Mouse (Mus musculus): ENCODE measurements around the gene Hoxa5. TPM values are rescaled to one million over a fixed set of nuclear protein-coding genes. Genes with fewer than 3 reads are reported as not detected.

The Hoxa5 gene
- total and polyA plus RNA-seq, 3 experiments = 0.83 to 4.1 (median 1.5) TPM

DNA sequence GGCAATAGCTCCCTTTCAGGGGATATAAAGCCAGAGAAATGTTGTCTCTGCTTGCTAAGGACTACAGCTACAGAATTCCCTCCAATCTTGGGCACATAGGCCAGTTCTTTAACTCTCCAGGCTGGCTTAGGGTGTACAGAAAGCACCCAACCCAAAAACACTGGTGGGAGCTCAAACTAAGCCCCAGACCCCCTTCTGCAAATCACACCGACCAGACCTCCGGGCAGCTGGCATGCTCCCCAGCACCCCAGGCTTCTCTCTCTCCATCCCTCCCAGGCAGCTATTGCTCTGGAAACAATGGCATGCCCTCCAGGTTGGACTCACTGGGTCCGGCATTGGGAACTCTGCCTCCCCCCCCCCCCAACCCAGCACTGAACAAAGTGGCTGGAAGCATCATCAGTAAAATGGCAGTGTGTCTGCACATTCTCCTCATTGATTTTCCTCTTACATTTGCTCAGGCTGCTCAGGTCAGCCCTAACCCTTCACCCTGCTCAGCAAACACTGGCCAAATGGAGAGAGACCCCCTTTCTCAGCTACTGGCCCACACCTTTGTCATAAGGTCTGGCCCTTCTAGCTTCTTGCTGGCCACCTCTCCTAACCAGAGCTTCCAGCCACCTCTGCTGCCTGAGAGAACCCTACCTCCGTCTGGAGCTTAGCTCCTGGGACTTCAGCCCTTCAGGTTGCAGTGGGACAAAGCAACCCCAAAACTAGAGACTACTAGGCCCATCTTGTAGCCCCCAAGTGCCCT, 25.3 kb downstream of the Hoxa5 start:
- Histone ChIP-seq H3K27me3 (replicated peaks) (no peaks in the 10 kb centered on the region), H3K9me3 (replicated peaks; ENCODE audit: low read length) (peaks cover 5% of the 10 kb centered on the region), H3K4me1 (ENCODE audit: control insufficient read depth in 1 of 2, insufficient read depth in 2 of 2) (no peaks in the 10 kb centered on the region), H3K27ac (ENCODE audit: insufficient read depth, low read depth) (no peak overlapping the region), H3K4me3 (replicated peaks in 1 of 3; ENCODE audit: low read depth in 2 of 3, low read length in 2 of 3, poor library complexity in 1 of 3) (no peak overlapping the region), H3K4me2 (ENCODE audit: insufficient read depth, low read depth, poor library complexity, severe bottlenecking) (no peak overlapping the region), H3K9ac (ENCODE audit: insufficient read depth, low read depth) (no peak overlapping the region), H3K79me2 (replicated peaks; ENCODE audit: control insufficient read depth, extremely low read depth, insufficient read depth, poor library complexity, severe bottlenecking) (no peaks in the 10 kb centered on the region), H3K36me3 (replicated peaks in 1 of 2; ENCODE audit: control insufficient read depth in 1 of 2, insufficient read depth in 1 of 2, low read length in 1 of 2) (no peaks in the 10 kb centered on the region)
- TF ChIP-seq PAX5 (IDR thresholded peaks at IDR 0.05; ENCODE audit: low read length) (no peak), HCFC1 (IDR thresholded peaks at IDR 0.05; ENCODE audit: low read depth, low read length) (no peak), CHD1 (IDR thresholded peaks at IDR 0.05; ENCODE audit: low read depth, low read length) (no peak), USF1 (IDR thresholded peaks at IDR 0.05; ENCODE audit: low read depth, low read length) (no peak), SIN3A (IDR thresholded peaks at IDR 0.05; ENCODE audit: low read length) (no peak), KAT2A (IDR thresholded peaks at IDR 0.05; ENCODE audit: insufficient replicate concordance, low read length) (no peak), CTCF (conservative IDR thresholded peaks at IDR 0.05 in 1 of 2, IDR thresholded peaks at IDR 0.05 in 1 of 2; ENCODE audit: low read depth in 2 of 2, low read length in 2 of 2) (no peak), BHLHE40 (IDR thresholded peaks at IDR 0.05; ENCODE audit: low read depth, low read length) (no peak)
- in situ Hi-C loops (cut with MboI; ENCODE audit: low pct_ligation_motif_present, low pct_unique_long_range_greater_than_20kb, low sequenced_read_pairs) = no loop called here
- DNase-seq (ENCODE audit: extremely low read depth) = no peak
- dilution Hi-C loops (cut with MboI; ENCODE audit: extremely low pct_ligation_motif_present, extremely low pct_unique_long_range_greater_than_20kb, low sequenced_read_pairs) = no loop called here

DNA sequence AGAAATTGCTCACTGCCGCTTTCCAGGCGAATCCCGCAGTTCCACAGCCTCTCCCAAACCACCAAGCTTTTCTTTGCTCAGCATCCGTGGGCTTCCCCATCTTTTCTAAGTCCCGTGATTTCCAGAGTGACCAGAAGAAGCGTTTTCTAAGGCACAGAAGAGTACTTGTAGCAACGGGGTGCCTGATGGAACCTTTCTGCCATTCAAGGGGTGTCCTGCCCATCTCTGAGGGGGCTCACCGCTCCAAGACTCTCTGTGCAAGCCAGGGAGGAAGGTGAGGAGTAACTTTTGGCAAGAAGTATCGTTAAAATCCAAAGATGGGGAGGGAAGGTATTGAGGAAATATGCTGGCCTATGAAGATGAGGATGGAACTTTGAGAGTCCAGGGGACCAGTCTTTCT, 26.6 kb downstream of the Hoxa5 start:
- in situ Hi-C loops (cut with MboI; ENCODE audit: low pct_ligation_motif_present, low pct_unique_long_range_greater_than_20kb, low sequenced_read_pairs) = no loop called here
- dilution Hi-C loops (cut with MboI; ENCODE audit: extremely low pct_ligation_motif_present, extremely low pct_unique_long_range_greater_than_20kb, low sequenced_read_pairs) = no loop called here
- H3K27ac ChIP-seq (ENCODE audit: insufficient read depth, low read depth) = no peak overlapping the region
- H3K4me1 ChIP-seq (ENCODE audit: control insufficient read depth in 1 of 2, insufficient read depth in 2 of 2) = no peaks in the 10 kb centered on the region
- H3K79me2 ChIP-seq (replicated peaks; ENCODE audit: control insufficient read depth, extremely low read depth, insufficient read depth, poor library complexity, severe bottlenecking) = no peaks in the 10 kb centered on the region
- TF ChIP-seq ZNF384 (IDR thresholded peaks at IDR 0.05; ENCODE audit: low read depth, low read length) = no peak
- H3K4me3 ChIP-seq (replicated peaks in 1 of 3; ENCODE audit: low read depth in 2 of 3, low read length in 2 of 3, poor library complexity in 1 of 3) = no peak overlapping the region
- DNase-seq (ENCODE audit: extremely low read depth) = no peak
- no peaks in the 10 kb centered on the region for H3K27me3 ChIP-seq (replicated peaks)
- no peak overlapping the region for H3K4me2 ChIP-seq (ENCODE audit: insufficient read depth, low read depth, poor library complexity, severe bottlenecking)
- no peaks in the 10 kb centered on the region for H3K36me3 ChIP-seq (replicated peaks in 1 of 2; ENCODE audit: control insufficient read depth in 1 of 2, insufficient read depth in 1 of 2, low read length in 1 of 2)
- H3K9ac ChIP-seq (ENCODE audit: insufficient read depth, low read depth) = no peak overlapping the region
- peaks cover 5% of the 10 kb centered on the region for H3K9me3 ChIP-seq (replicated peaks; ENCODE audit: low read length)

DNA sequence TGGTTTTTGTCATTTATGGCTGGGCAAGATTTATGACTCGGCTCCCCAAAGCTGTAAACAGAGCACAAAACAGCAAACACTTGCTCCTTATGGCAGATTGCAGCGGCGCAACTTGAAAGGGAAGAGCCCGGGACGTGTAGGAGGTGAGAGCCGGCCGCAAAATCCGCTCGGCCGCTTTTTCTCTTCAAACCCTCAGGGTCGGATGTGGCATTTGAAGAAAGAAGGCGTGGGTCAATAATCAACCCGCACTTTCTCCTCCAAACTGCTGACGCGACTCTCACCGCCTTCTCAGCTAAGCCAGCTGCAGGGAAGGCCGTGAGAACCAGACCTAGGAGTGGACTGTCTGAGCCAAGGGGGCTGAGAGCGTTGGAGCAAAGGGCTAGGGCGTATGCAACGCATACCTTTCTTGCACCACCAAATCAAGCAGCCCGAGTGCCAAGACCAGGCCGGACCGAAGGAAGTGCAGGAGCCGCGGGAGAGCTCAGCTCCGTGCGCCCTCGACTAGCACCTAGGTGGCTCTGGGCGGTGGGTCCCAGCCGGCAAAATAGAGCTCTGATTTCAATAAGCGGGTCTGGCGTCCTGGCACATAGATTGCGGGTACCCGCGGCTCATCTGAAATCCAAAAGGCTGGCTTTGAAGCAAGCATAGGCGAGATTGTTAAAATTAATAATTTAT, 27.2 kb downstream of the Hoxa5 start, which contains the start of gene 5730596B20Rik:
TSS of gene 5730596B20Rik (plus strand) at position 438 of the 675 bp plus-strand sequence.
- Histone ChIP-seq H3K4me3 (replicated peaks in 1 of 3; ENCODE audit: low read depth in 2 of 3, low read length in 2 of 3, poor library complexity in 1 of 3) (no peak within 1 kb of the TSS), H3K9ac (ENCODE audit: insufficient read depth, low read depth) (no peak within 1 kb of the TSS), H3K27ac (ENCODE audit: insufficient read depth, low read depth) (no peak within 1 kb of the TSS), H3K4me2 (ENCODE audit: insufficient read depth, low read depth, poor library complexity, severe bottlenecking) (no peak within 1 kb of the TSS), H3K27me3 (replicated peaks) (no peaks in the 10 kb centered on the region), H3K79me2 (replicated peaks; ENCODE audit: control insufficient read depth, extremely low read depth, insufficient read depth, poor library complexity, severe bottlenecking) (no peaks in the 10 kb centered on the region), H3K9me3 (replicated peaks; ENCODE audit: low read length) (peaks cover 9% of the 10 kb centered on the region), H3K36me3 (replicated peaks in 1 of 2; ENCODE audit: control insufficient read depth in 1 of 2, insufficient read depth in 1 of 2, low read length in 1 of 2) (peaks cover 0 to 3% of the 10 kb centered on the region in 2 experiments), H3K4me1 (ENCODE audit: control insufficient read depth in 1 of 2, insufficient read depth in 2 of 2) (no peaks in the 10 kb centered on the region)
- dilution Hi-C loops (cut with MboI; ENCODE audit: extremely low pct_ligation_motif_present, extremely low pct_unique_long_range_greater_than_20kb, low sequenced_read_pairs) (no loop called here), in situ Hi-C loops (cut with MboI; ENCODE audit: low pct_ligation_motif_present, low pct_unique_long_range_greater_than_20kb, low sequenced_read_pairs) (no loop called here)
- TF ChIP-seq RAD21 (IDR thresholded peaks at IDR 0.05; ENCODE audit: low read depth, low read length) = no peak
- TF ChIP-seq ZMIZ1 (IDR thresholded peaks at IDR 0.05; ENCODE audit: low read depth, low read length) = no peak
- TF ChIP-seq SMC3 (IDR thresholded peaks at IDR 0.05; ENCODE audit: low read depth, low read length) = no peak
- no peak for DNase-seq (ENCODE audit: extremely low read depth)
